Mouse (Mus musculus) left cerebral cortex, postnatal 10 days (tissue): ENCODE results near the gene Pstpip1. TPM values are rescaled to one million over a fixed set of nuclear protein-coding genes. Genes with fewer than 3 reads are reported as not detected.

Source experiments
- DNase-seq, 2 experiments: peaks; one replicate each; pipeline ENCODE4 v3.0.0; 2021 to 2022; ENCODE audit warnings: low spot score in 2 of 2, mixed read lengths in 1 of 2; ENCODE audit errors: extremely low spot score in 1 of 2
- intact Hi-C: fragments of 180-260 bp; cut with DNase I; formaldehyde crosslinking; loops from one replicate; pipeline ENCODE4 v1.15.1; 2025
- total RNA-seq, 2 experiments: library from RNA; stranded (reverse); gene quantifications; 2 replicates each; pipeline ENCODE4 v1.2.3; 2021

The Pstpip1 gene
- 1 to 10 TPM; 2.1 to 3.2 TPM for total RNA-seq

GRCm38 (mm10) chr9:56089778-56090520 is at the start of gene Pstpip1:
Pstpip1 (plus strand) TSS chr9:56089962.
- intact Hi-C loops: no loop called here
- DNase-seq: peak; percentile 40 to 89

GRCm38 (mm10) chr9:56041372-56042180 is 48.2 kb upstream of the Pstpip1 start, which contains the start of gene Rcn2:
Rcn2 (plus strand) TSS chr9:56041845.
- intact Hi-C loops: no loop called here
- DNase-seq: peak; percentile 93 to 96

GRCm38 (mm10) chr9:56042181-56042621 is 47.6 kb upstream of the Pstpip1 start:
- intact Hi-C loops: no loop called here
- DNase-seq: no peak

- intact Hi-C loops: no loop called here
- DNase-seq: peak in 1 of 2 experiments; percentile 16
Observed at GRCm38 (mm10) chr9:56053796-56054195, 36.0 kb upstream of the Pstpip1 start.

GRCm38 (mm10) chr9:56056147-56056546 is 33.6 kb upstream of the Pstpip1 start:
- DNase-seq: no peak
- intact Hi-C loops: no loop called here

GRCm38 (mm10) chr9:56062336-56062735 is 27.4 kb upstream of the Pstpip1 start:
- intact Hi-C loops: no loop called here
- DNase-seq: no peak

- no peak for DNase-seq
- intact Hi-C loops: no loop called here
Observed at GRCm38 (mm10) chr9:56065011-56065410, 24.8 kb upstream of the Pstpip1 start.

GRCm38 (mm10) chr9:56067964-56068363 is 21.8 kb upstream of the Pstpip1 start:
- intact Hi-C loops: no loop called here
- DNase-seq: no peak

GRCm38 (mm10) chr9:56068630-56069029 is 21.1 kb upstream of the Pstpip1 start:
- no peak for DNase-seq
- intact Hi-C loops: no loop called here

- DNase-seq: no peak
- intact Hi-C loops: no loop called here
Observed at GRCm38 (mm10) chr9:56072861-56073260, 16.9 kb upstream of the Pstpip1 start.

GRCm38 (mm10) chr9:56074863-56075262 is 14.9 kb upstream of the Pstpip1 start:
- no peak for DNase-seq
- intact Hi-C loops: no loop called here

GRCm38 (mm10) chr9:56075264-56075663 is 14.5 kb upstream of the Pstpip1 start:
- intact Hi-C loops: no loop called here
- DNase-seq: peak; percentile 72 to 75

- DNase-seq: peak in 1 of 2 experiments; percentile 52
- intact Hi-C loops: no loop called here
Observed at GRCm38 (mm10) chr9:56075901-56076620, 13.7 kb upstream of the Pstpip1 start.

GRCm38 (mm10) chr9:56079587-56079986 is 10.2 kb upstream of the Pstpip1 start:
- no peak for DNase-seq
- intact Hi-C loops: no loop called here

GRCm38 (mm10) chr9:56086524-56086923 is 3.2 kb upstream of the Pstpip1 start:
- DNase-seq: no peak

GRCm38 (mm10) chr9:56090546-56091225 is 924 bp downstream of the Pstpip1 start:
- DNase-seq: no peak
- intact Hi-C loops: no loop called here

More at GRCm38 (mm10) chr9:56086524-56086923, 3.2 kb upstream of the Pstpip1 start:
- intact Hi-C loops: no loop called here

- intact Hi-C loops: no loop called here
- no peak for DNase-seq
Observed at GRCm38 (mm10) chr9:56092102-56092501, 2.3 kb downstream of the Pstpip1 start.

GRCm38 (mm10) chr9:56097584-56098298 is 8.0 kb downstream of the Pstpip1 start:
- intact Hi-C loops: no loop called here

More at GRCm38 (mm10) chr9:56097584-56098298, 8.0 kb downstream of the Pstpip1 start:
- no peak for DNase-seq
